Mouse (Mus musculus): ENCODE data around the gene Sap25. TPM values are rescaled to one million over a fixed set of nuclear protein-coding genes. Genes with fewer than 3 reads are reported as not detected.
"Not testable (repeated sequence)": the region's sequence is repeated elsewhere in the genome, so short reads cannot be mapped to it uniquely, and the experiment has no call there.

Sap25 gene
- total RNA-seq (2021) = 1 to 10 TPM; 1.8 to 2.7 TPM
- long read RNA-seq, experiment 1 = 0 reads
- long read RNA-seq, experiment 2, partial matches to known transcripts = 0 of 1 reads
- long read RNA-seq, experiment 2, other reads (novel, unspliced or antisense) = 0 of 1 reads

- no peak for DNase-seq
These were observed at the start of gene Sap25 for GRCm38 (mm10) chr5:137641054-137641453. Gene Sap25, plus strand, starts transcription at chr5:137641334.

GRCm38 (mm10) chr5:137595921-137596320 is 45.2 kb upstream of the Sap25 start:
- no peak for DNase-seq

GRCm38 (mm10) chr5:137596601-137597261 is 44.4 kb upstream of the Sap25 start:
- no peak for DNase-seq

- DNase-seq = no peak
These were observed 43.5 kb upstream of the Sap25 start for GRCm38 (mm10) chr5:137597625-137598024.

GRCm38 (mm10) chr5:137598100-137598826 is 42.9 kb upstream of the Sap25 start:
- DNase-seq = no peak

GRCm38 (mm10) chr5:137599600-137599999 is 41.5 kb upstream of the Sap25 start:
- DNase-seq = no peak

- no peak for DNase-seq
These were observed 40.9 kb upstream of the Sap25 start for GRCm38 (mm10) chr5:137600281-137600618.

GRCm38 (mm10) chr5:137600619-137601364 is 40.3 kb upstream of the Sap25 start, which contains the start of gene Mospd3:
Gene Mospd3, minus strand, starts transcription at chr5:137601058.
- peak; percentile 93 for DNase-seq

GRCm38 (mm10) chr5:137601365-137601729 is 39.8 kb upstream of the Sap25 start:
- peak; percentile 37 for DNase-seq

GRCm38 (mm10) chr5:137607860-137608653 is 33.1 kb upstream of the Sap25 start:
- no peak for DNase-seq

GRCm38 (mm10) chr5:137608654-137609190 is 32.4 kb upstream of the Sap25 start:
- no peak for DNase-seq

- DNase-seq = no peak
These were observed 31.8 kb upstream of the Sap25 start for GRCm38 (mm10) chr5:137609292-137609691.

- no peak for DNase-seq
These were observed 31.1 kb upstream of the Sap25 start for GRCm38 (mm10) chr5:137610056-137610455.

GRCm38 (mm10) chr5:137610548-137611244 is 30.4 kb upstream of the Sap25 start:
- peak; percentile 90 for DNase-seq

- peak; percentile 88 for DNase-seq
These were observed 29.9 kb upstream of the Sap25 start for GRCm38 (mm10) chr5:137611245-137611602.

GRCm38 (mm10) chr5:137613076-137613475 is 28.1 kb upstream of the Sap25 start:
- peak; percentile 50 for DNase-seq

- DNase-seq = peak; percentile 56
These were observed 27.6 kb upstream of the Sap25 start, which contains the start of gene Pcolce for GRCm38 (mm10) chr5:137613550-137613949. Gene Pcolce, minus strand, starts transcription at chr5:137613784.

GRCm38 (mm10) chr5:137614921-137615320 is 26.2 kb upstream of the Sap25 start:
- not testable (repeated sequence) for DNase-seq

GRCm38 (mm10) chr5:137615347-137615746 is 25.8 kb upstream of the Sap25 start:
- DNase-seq = no peak

- no peak for DNase-seq
These were observed 17.1 kb upstream of the Sap25 start for GRCm38 (mm10) chr5:137623937-137624530.

GRCm38 (mm10) chr5:137627991-137628390 is 13.1 kb upstream of the Sap25 start:
- no peak for DNase-seq
